Mouse (Mus musculus): ENCODE measurements around the gene Npnt. TPM values are rescaled to one million over a fixed set of nuclear protein-coding genes. Genes with fewer than 3 reads are reported as not detected.

The Npnt gene
- total RNA-seq, 1 experiment = 8.6 TPM

- H3K4me1 ChIP-seq (ENCODE audit: control insufficient read depth in 2 of 2, insufficient read depth in 2 of 2, low read length in 2 of 2, poor library complexity in 1 of 2) = peaks cover 0 to 1% of the 10 kb centered on the region in 2 experiments; a peak in 2 of 4 replicates
- no peaks in the 10 kb centered on the region for H3K36me3 ChIP-seq (ENCODE audit: control insufficient read depth, insufficient read depth, low read length, poor library complexity, severe bottlenecking)
- H3K9ac ChIP-seq (ENCODE audit: insufficient read depth, low read depth, low read length, poor library complexity, severe bottlenecking) = no peak overlapping the region
- no peak for TF ChIP-seq CHD2 (IDR thresholded peaks at IDR 0.05; ENCODE audit: low read depth, low read length)
- no peak for TF ChIP-seq ZC3H11A (IDR thresholded peaks at IDR 0.05; ENCODE audit: borderline replicate concordance, low read depth, low read length)
- no peak for TF ChIP-seq ZNF384 (IDR thresholded peaks at IDR 0.05; ENCODE audit: low read depth, low read length)
- no peak for TF ChIP-seq MAFK (IDR thresholded peaks at IDR 0.05; ENCODE audit: insufficient read depth, low read depth, low read length)
- no peak for TF ChIP-seq HCFC1 (IDR thresholded peaks at IDR 0.05; ENCODE audit: borderline replicate concordance, insufficient read depth, low read length)
- no peaks in the 10 kb centered on the region for H3K9me3 ChIP-seq (ENCODE audit: control insufficient read depth, insufficient read depth, low read depth, low read length)
- DNase-seq (ENCODE audit: low read depth, low spot score) = no peak
- H3K4me3 ChIP-seq (ENCODE audit: insufficient read depth in 1 of 2, low read depth in 1 of 2, low read length in 2 of 2, poor library complexity in 1 of 2, severe bottlenecking in 1 of 2) = no peak overlapping the region
- in situ Hi-C loops (cut with MboI; ENCODE audit: low sequenced_read_pairs in 2 of 2, unreplicated experiment in 2 of 2) = no loop called here
- H3K27ac ChIP-seq (ENCODE audit: insufficient read depth, low read depth, low read length, poor library complexity, severe bottlenecking) = no peak overlapping the region
These were observed 85.1 kb downstream of the Npnt start for GRCm38 (mm10) chr3:132864986-132865385.

DNA sequence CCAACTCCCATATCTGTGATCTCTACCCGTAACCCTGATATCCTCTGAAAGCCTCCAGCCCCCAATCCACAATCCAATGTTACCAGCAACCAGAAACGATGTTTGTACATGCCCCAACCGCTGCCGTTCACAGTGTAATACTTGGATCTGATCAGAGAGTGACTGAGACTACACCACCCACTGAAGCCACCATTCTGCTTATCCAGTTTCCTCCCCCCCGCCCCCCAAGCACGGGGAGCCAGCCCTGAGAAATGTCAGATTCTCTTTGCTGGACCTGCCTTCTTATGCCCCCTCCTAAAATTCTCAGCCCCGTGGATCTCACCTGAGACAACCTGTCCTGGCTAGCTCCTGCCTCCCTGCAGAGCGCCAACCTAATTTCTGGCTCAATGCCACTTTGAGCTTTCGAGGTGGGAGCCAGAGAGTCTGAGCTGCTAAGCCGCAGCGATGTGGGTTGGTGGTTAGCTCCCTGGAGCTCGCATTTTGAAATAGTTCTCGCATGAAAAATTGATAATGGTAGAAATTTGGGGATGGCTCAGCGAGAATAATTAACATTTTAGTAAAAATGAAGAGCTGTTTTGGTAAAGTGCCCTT is 85.7 kb downstream of the Npnt start:
- TF ChIP-seq ZC3H11A (IDR thresholded peaks at IDR 0.05; ENCODE audit: borderline replicate concordance, low read depth, low read length) (no peak), MAFK (IDR thresholded peaks at IDR 0.05; ENCODE audit: insufficient read depth, low read depth, low read length) (no peak), CHD2 (IDR thresholded peaks at IDR 0.05; ENCODE audit: low read depth, low read length) (no peak), HCFC1 (IDR thresholded peaks at IDR 0.05; ENCODE audit: borderline replicate concordance, insufficient read depth, low read length) (no peak), ZNF384 (IDR thresholded peaks at IDR 0.05; ENCODE audit: low read depth, low read length) (no peak)
- Histone ChIP-seq H3K9ac (ENCODE audit: insufficient read depth, low read depth, low read length, poor library complexity, severe bottlenecking) (no peak overlapping the region), H3K36me3 (ENCODE audit: control insufficient read depth, insufficient read depth, low read length, poor library complexity, severe bottlenecking) (no peaks in the 10 kb centered on the region), H3K9me3 (ENCODE audit: control insufficient read depth, insufficient read depth, low read depth, low read length) (no peaks in the 10 kb centered on the region), H3K4me1 (ENCODE audit: control insufficient read depth in 2 of 2, insufficient read depth in 2 of 2, low read length in 2 of 2, poor library complexity in 1 of 2) (peaks cover 2 to 4% of the 10 kb centered on the region in 2 experiments; a peak in 2 of 4 replicates), H3K4me3 (ENCODE audit: insufficient read depth in 1 of 2, low read depth in 1 of 2, low read length in 2 of 2, poor library complexity in 1 of 2, severe bottlenecking in 1 of 2) (no peak overlapping the region), H3K27ac (ENCODE audit: insufficient read depth, low read depth, low read length, poor library complexity, severe bottlenecking) (no peak overlapping the region)
- DNase-seq (ENCODE audit: low read depth, low spot score) = no peak
- in situ Hi-C loops (cut with MboI; ENCODE audit: low sequenced_read_pairs in 2 of 2, unreplicated experiment in 2 of 2) = no loop called here

GRCm38 (mm10) chr3:132863843-132864242 is 86.2 kb downstream of the Npnt start:
- Histone ChIP-seq H3K36me3 (ENCODE audit: control insufficient read depth, insufficient read depth, low read length, poor library complexity, severe bottlenecking) (no peaks in the 10 kb centered on the region), H3K4me1 (ENCODE audit: control insufficient read depth in 2 of 2, insufficient read depth in 2 of 2, low read length in 2 of 2, poor library complexity in 1 of 2) (peaks cover 5 to 6% of the 10 kb centered on the region in 2 experiments; a peak in 3 of 4 replicates), H3K4me3 (ENCODE audit: insufficient read depth in 1 of 2, low read depth in 1 of 2, low read length in 2 of 2, poor library complexity in 1 of 2, severe bottlenecking in 1 of 2) (no peak overlapping the region), H3K9ac (ENCODE audit: insufficient read depth, low read depth, low read length, poor library complexity, severe bottlenecking) (no peak overlapping the region), H3K27ac (ENCODE audit: insufficient read depth, low read depth, low read length, poor library complexity, severe bottlenecking) (no peak overlapping the region), H3K9me3 (ENCODE audit: control insufficient read depth, insufficient read depth, low read depth, low read length) (no peaks in the 10 kb centered on the region)
- in situ Hi-C loops (cut with MboI; ENCODE audit: low sequenced_read_pairs in 2 of 2, unreplicated experiment in 2 of 2) = no loop called here
- DNase-seq (ENCODE audit: low read depth, low spot score) = no peak
- TF ChIP-seq HCFC1 (IDR thresholded peaks at IDR 0.05; ENCODE audit: borderline replicate concordance, insufficient read depth, low read length) = no peak
- TF ChIP-seq MAFK (IDR thresholded peaks at IDR 0.05; ENCODE audit: insufficient read depth, low read depth, low read length) = no peak
- TF ChIP-seq CHD2 (IDR thresholded peaks at IDR 0.05; ENCODE audit: low read depth, low read length) = no peak
- TF ChIP-seq ZNF384 (IDR thresholded peaks at IDR 0.05; ENCODE audit: low read depth, low read length) = no peak
- no peak for TF ChIP-seq ZC3H11A (IDR thresholded peaks at IDR 0.05; ENCODE audit: borderline replicate concordance, low read depth, low read length)

DNA sequence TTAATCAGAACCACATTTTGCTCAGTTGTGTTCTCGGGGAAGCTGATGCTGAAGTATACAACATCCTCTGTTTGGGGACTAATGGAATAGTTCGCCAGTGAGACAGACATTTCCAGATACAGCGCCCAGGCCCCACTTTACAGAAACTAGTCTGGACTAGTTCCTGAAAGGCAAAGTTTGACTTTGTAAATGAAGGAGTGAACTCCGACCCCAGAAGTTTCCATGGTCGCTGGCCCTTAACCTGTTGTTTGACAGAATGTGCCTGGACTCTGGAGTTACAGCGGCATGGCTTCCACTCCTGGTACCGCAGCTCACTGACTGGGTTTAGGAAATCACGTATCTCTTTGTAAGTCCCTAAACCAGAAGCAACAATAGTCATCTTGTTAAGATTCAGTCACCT is 89.3 kb downstream of the Npnt start:
- Histone ChIP-seq H3K36me3 (ENCODE audit: control insufficient read depth, insufficient read depth, low read length, poor library complexity, severe bottlenecking) (no peaks in the 10 kb centered on the region), H3K9me3 (ENCODE audit: control insufficient read depth, insufficient read depth, low read depth, low read length) (no peaks in the 10 kb centered on the region), H3K9ac (ENCODE audit: insufficient read depth, low read depth, low read length, poor library complexity, severe bottlenecking) (no peak overlapping the region), H3K4me1 (ENCODE audit: control insufficient read depth in 2 of 2, insufficient read depth in 2 of 2, low read length in 2 of 2, poor library complexity in 1 of 2) (peaks cover 5 to 11% of the 10 kb centered on the region in 2 experiments; a peak in 3 of 4 replicates), H3K27ac (ENCODE audit: insufficient read depth, low read depth, low read length, poor library complexity, severe bottlenecking) (no peak overlapping the region), H3K4me3 (ENCODE audit: insufficient read depth in 1 of 2, low read depth in 1 of 2, low read length in 2 of 2, poor library complexity in 1 of 2, severe bottlenecking in 1 of 2) (no peak overlapping the region)
- TF ChIP-seq ZC3H11A (IDR thresholded peaks at IDR 0.05; ENCODE audit: borderline replicate concordance, low read depth, low read length) = no peak
- no peak for TF ChIP-seq CHD2 (IDR thresholded peaks at IDR 0.05; ENCODE audit: low read depth, low read length)
- TF ChIP-seq MAFK (IDR thresholded peaks at IDR 0.05; ENCODE audit: insufficient read depth, low read depth, low read length) = no peak
- TF ChIP-seq HCFC1 (IDR thresholded peaks at IDR 0.05; ENCODE audit: borderline replicate concordance, insufficient read depth, low read length) = no peak
- TF ChIP-seq ZNF384 (IDR thresholded peaks at IDR 0.05; ENCODE audit: low read depth, low read length) = no peak
- in situ Hi-C loops (cut with MboI; ENCODE audit: low sequenced_read_pairs in 2 of 2, unreplicated experiment in 2 of 2) = no loop called here
- no peak for DNase-seq (ENCODE audit: low read depth, low spot score)

All from ES-E14 (cell line).